In the genomic region with DNA sequence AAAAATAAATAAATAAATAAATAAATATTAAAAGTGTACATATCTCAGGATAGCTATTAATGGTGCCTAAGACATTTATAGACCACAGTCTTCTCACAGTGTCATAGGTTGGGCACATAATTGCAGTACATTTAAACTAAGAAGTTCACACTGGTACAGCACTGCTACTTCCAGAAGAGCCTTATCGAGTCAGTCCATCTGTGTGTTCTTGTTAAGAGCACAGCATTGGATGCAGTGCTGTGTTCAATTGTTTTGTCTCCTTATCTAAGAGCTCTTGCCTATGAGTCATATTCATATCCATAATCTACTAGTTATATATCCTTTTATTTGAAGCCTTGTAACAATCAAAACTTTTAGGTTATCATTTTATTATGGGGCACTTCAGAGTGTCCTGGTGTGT, we compare ENCODE assay signal across 26 mouse cellular contexts. TPM values are rescaled to one million over a fixed set of nuclear protein-coding genes. Genes with fewer than 3 reads are reported as not detected.
DNase-seq lines count a peak whose midpoint lies in the region; ATAC-seq and TF ChIP-seq lines count a peak whose summit lies in the region.
"Had no signal": no experiment of that assay in that cellular context is flagged by ENCODE, and none has a peak within 500 bp of the region (broad histone marks: within the 10 kb centered on the region; RNA-seq: fewer than 3 reads in every experiment).

No protein-coding gene starts in this region.

- WGBS in liver, embryonic 12.5 days (ENCODE audit: insufficient replicate concordance) = 67% methylated on average over 1 of the region's 1 CpGs
- WGBS in liver, postnatal 0 days (ENCODE audit: insufficient replicate concordance) = 63% methylated on average over 1 of the region's 1 CpGs
- WGBS in liver, embryonic 15.5 days (ENCODE audit: insufficient replicate concordance) = 49% methylated on average over 1 of the region's 1 CpGs
- 90% methylated on average over 1 of the region's 1 CpGs for WGBS in heart, adult 2 months

- H3K9ac ChIP-seq in liver, embryonic 12.5 days = no peak overlapping the region
- H3K9ac ChIP-seq in liver, postnatal 0 days (replicated peaks) = no peak overlapping the region
- H3K9ac ChIP-seq in liver, embryonic 15.5 days = no peak overlapping the region
- H3K9ac ChIP-seq in heart, adult 2 months (ENCODE audit: low read depth, low read length) = no peak overlapping the region
- H3K9ac ChIP-seq: embryonic facial prominence, embryonic 13.5 days; forebrain, embryonic 12.5 days; forebrain, embryonic 15.5 days; hindbrain, embryonic 12.5 days; hindbrain, embryonic 15.5 days had no signal

- H3K27me3 ChIP-seq in liver, embryonic 12.5 days (replicated peaks) = no peaks in the 10 kb centered on the region
- H3K27me3 ChIP-seq in liver, postnatal 0 days (ENCODE audit: insufficient read depth, low read length) = no peaks in the 10 kb centered on the region
- H3K27me3 ChIP-seq in liver, embryonic 15.5 days = no peaks in the 10 kb centered on the region
- H3K27me3 ChIP-seq in heart, adult 2 months (ENCODE audit: control insufficient read depth, insufficient read depth, low read length) = no peaks in the 10 kb centered on the region
- H3K27me3 ChIP-seq: embryonic facial prominence, embryonic 13.5 days; forebrain, embryonic 12.5 days; forebrain, embryonic 15.5 days; hindbrain, embryonic 12.5 days; hindbrain, embryonic 15.5 days; Patski had no signal

- H3K9me3 ChIP-seq in liver, embryonic 12.5 days (replicated peaks) = no peaks in the 10 kb centered on the region
- H3K9me3 ChIP-seq in liver, postnatal 0 days (ENCODE audit: low read length) = no peaks in the 10 kb centered on the region
- H3K9me3 ChIP-seq in liver, embryonic 15.5 days (replicated peaks) = no peaks in the 10 kb centered on the region
- H3K9me3 ChIP-seq: embryonic facial prominence, embryonic 10.5 days; embryonic facial prominence, embryonic 13.5 days; forebrain, embryonic 12.5 days; forebrain, embryonic 15.5 days; hindbrain, embryonic 12.5 days; hindbrain, embryonic 15.5 days had no signal

- TF ChIP-seq POLR2A in heart, adult 2 months (IDR thresholded peaks at IDR 0.05; ENCODE audit: insufficient read depth, low read depth, low read length) = no peak

- no peak overlapping the region for H3K4me3 ChIP-seq in liver, embryonic 12.5 days
- H3K4me3 ChIP-seq in liver, postnatal 0 days (ENCODE audit: low read depth, low read length) = no peak overlapping the region
- no peak overlapping the region for H3K4me3 ChIP-seq in liver, embryonic 15.5 days (replicated peaks)
- no peak overlapping the region for H3K4me3 ChIP-seq in heart, adult 2 months
- H3K4me3 ChIP-seq: embryonic facial prominence, embryonic 10.5 days; embryonic facial prominence, embryonic 13.5 days; erythroblast, embryonic 14.5 days; forebrain, embryonic 12.5 days; forebrain, embryonic 15.5 days; hindbrain, embryonic 12.5 days; hindbrain, embryonic 15.5 days had no signal

- TF ChIP-seq CTCF in liver, postnatal 0 days (IDR thresholded peaks at IDR 0.05; ENCODE audit: low read depth) = no peak
- TF ChIP-seq CTCF in heart, adult 2 months (IDR thresholded peaks at IDR 0.05) = no peak

- peak; percentile 66 for ATAC-seq in liver, embryonic 12.5 days
- ATAC-seq in liver, postnatal 0 days = no peak
- 0 out of 2 replicates have a peak, but pooled peaks have one; percentile 37 for ATAC-seq in liver, embryonic 15.5 days (ENCODE audit: insufficient read depth)
- ATAC-seq in megakaryocyte-erythroid progenitor cell, adult 5-6 weeks (replicated peaks; ENCODE audit: low FRiP score, low TSS enrichment, poor library complexity, severe bottlenecking) = peak; percentile 75
- ATAC-seq: CD4-positive, CD25-positive, alpha-beta regulatory T cell, adult 4 months; forebrain, embryonic 15.5 days; Patski had no signal

- no peak for DNase-seq in liver, postnatal 0 days
- peak; percentile 60 for DNase-seq in c-Kit-positive CD71-positive TER-119-negative erythroid progenitor cells, embryonic 14.5 days (ENCODE audit: low read depth)
- no peak for DNase-seq in heart, adult 2 months
- no peak for DNase-seq in layer of hippocampus, adult 9-10 months (ENCODE audit: low spot score)
- DNase-seq in spleen, postnatal 10 days (ENCODE audit: low spot score in 2 of 2) = no peak
- DNase-seq: adrenal gland, postnatal 25 days; cerebellum, adult 11 months; cerebellum, adult 8-10 months; cerebellum, postnatal 10 days; cerebellum, postnatal 36 days; embryo, embryonic 11 days; gastrocnemius, postnatal 10 days; gastrocnemius, postnatal 36 days had no signal

- no peak overlapping the region for H3K27ac ChIP-seq in liver, embryonic 12.5 days
- no peak overlapping the region for H3K27ac ChIP-seq in liver, postnatal 0 days (ENCODE audit: low read depth)
- no peak overlapping the region for H3K27ac ChIP-seq in liver, embryonic 15.5 days (replicated peaks)
- H3K27ac ChIP-seq in heart, adult 2 months = no peak overlapping the region
- H3K27ac ChIP-seq: embryonic facial prominence, embryonic 10.5 days; embryonic facial prominence, embryonic 13.5 days; forebrain, embryonic 12.5 days; forebrain, embryonic 15.5 days; hindbrain, embryonic 12.5 days; hindbrain, embryonic 15.5 days had no signal

- H3K4me2 ChIP-seq in liver, embryonic 12.5 days = no peak overlapping the region
- no peak overlapping the region for H3K4me2 ChIP-seq in liver, postnatal 0 days (ENCODE audit: low read depth, low read length)
- H3K4me2 ChIP-seq in liver, embryonic 15.5 days = no peak overlapping the region
- H3K4me2 ChIP-seq: embryonic facial prominence, embryonic 13.5 days; forebrain, embryonic 12.5 days; forebrain, embryonic 15.5 days; heart, embryonic 11.5 days; hindbrain, embryonic 12.5 days; hindbrain, embryonic 15.5 days had no signal

- H3K4me1 ChIP-seq in liver, embryonic 12.5 days = peaks cover 13% of the 10 kb centered on the region; the same call in 1 of the 2 replicates
- peaks cover 3% of the 10 kb centered on the region; the same call in 1 of the 2 replicates for H3K4me1 ChIP-seq in liver, postnatal 0 days (ENCODE audit: insufficient read depth)
- peaks cover 8% of the 10 kb centered on the region for H3K4me1 ChIP-seq in liver, embryonic 15.5 days (replicated peaks)
- no peaks in the 10 kb centered on the region; the same call in 1 of the 2 replicates for H3K4me1 ChIP-seq in heart, adult 2 months (ENCODE audit: control insufficient read depth, insufficient read depth, low read length)
- H3K4me1 ChIP-seq: embryonic facial prominence, embryonic 10.5 days; embryonic facial prominence, embryonic 13.5 days; forebrain, embryonic 12.5 days; hindbrain, embryonic 12.5 days had no signal

- intact Hi-C loops in heart, adult 2 months (cut with DNase I) = no loop called here

- peaks cover 83% of the 10 kb centered on the region for H3K36me3 ChIP-seq in liver, embryonic 12.5 days
- peaks cover 33% of the 10 kb centered on the region for H3K36me3 ChIP-seq in liver, postnatal 0 days (replicated peaks; ENCODE audit: insufficient read depth, low read length)
- H3K36me3 ChIP-seq in liver, embryonic 15.5 days (replicated peaks) = peaks cover 70% of the 10 kb centered on the region
- H3K36me3 ChIP-seq in heart, adult 2 months (ENCODE audit: control insufficient read depth, insufficient read depth, low read length) = peaks cover 20% of the 10 kb centered on the region

- H3K79me2 ChIP-seq in heart, adult 2 months (replicated peaks; ENCODE audit: control insufficient read depth, insufficient read depth, low read length) = peaks cover 3% of the 10 kb centered on the region

- no peak for TF ChIP-seq EP300 in liver, postnatal 0 days (IDR thresholded peaks at IDR 0.05; ENCODE audit: low read depth)
- no peak for TF ChIP-seq EP300 in heart, adult 2 months (IDR thresholded peaks at IDR 0.05; ENCODE audit: insufficient read depth, low read depth, low read length)

RNA-seq across cellular contexts. Expression of a gene that starts 34.9 kb away (rescaled TPM):
- 12.2 and 12.5 TPM in 2 replicates for polyA plus RNA-seq in liver, embryonic 12.5 days (2016; fragmentation: Nextera tagmentation; extraction: Ambion mirVana)
- polyA plus RNA-seq in liver, postnatal 0 days (2015; fragmentation: Nextera tagmentation; extraction: Ambion mirVana) = 5.1 and 5.7 TPM in 2 replicates
- 6.4 and 7.2 TPM in 2 replicates for polyA plus RNA-seq in liver, embryonic 15.5 days (2015; fragmentation: Nextera tagmentation; extraction: Ambion mirVana)
- 51.5 and 58.9 TPM in 2 replicates for total RNA-seq in megakaryocyte-erythroid progenitor cell, adult 5-6 weeks (2014; fragmentation: Nextera tagmentation)
- 27.3 and 32.2 TPM in 2 replicates for total RNA-seq in megakaryocyte-erythroid progenitor cell, adult 5-6 weeks (2017)
- total RNA-seq in heart, adult 2 months (2021) = 10 to 100 TPM; 17.7 to 21.2 TPM
- polyA plus RNA-seq in heart, adult 2 months (2012; rRNA removed) = 8.0 and 12.3 TPM in 2 replicates
